Mouse (Mus musculus) midbrain, embryonic 11.5 days (tissue): ENCODE measurements at regions not wholly inside any gene's neighbourhood (a gene's known extent, or its start where the extent isn't known, plus 50 kb on each side); places are given as distances from the start of the nearest gene placed in this dataset.

Experiments
- ATAC-seq: fragments of 200-750 bp; cut with Nextera tagmentation; 2 replicates; pipeline ENCODE4 v1.8.0; 2017; ENCODE audit warnings: moderate TSS enrichment, moderate library complexity; ENCODE audit not compliant: low FRiP score
- DNase-seq: peaks from one replicate; pipeline ENCODE4 v3.0.0; 2015; ENCODE audit warnings: low spot score; ENCODE audit errors: missing footprints
- H3K27ac ChIP-seq: fragments of 300-500 bp; sonication (generic); 2 replicates; pipeline ENCODE4 v1.5.1; 2014; ENCODE audit warnings: low read depth, low read length
- H3K27me3 ChIP-seq: fragments of 300-500 bp; sonication (generic); 2 replicates; pipeline ENCODE4 v1.6.1; 2014; ENCODE audit warnings: mild to moderate bottlenecking, low read length, moderate library complexity, mixed read lengths; ENCODE audit not compliant: control insufficient read depth, insufficient read depth
- H3K36me3 ChIP-seq: fragments of 300-500 bp; sonication (generic); 2 replicates; pipeline ENCODE4 v1.6.1; 2014; ENCODE audit warnings: mild to moderate bottlenecking, low read length, moderate library complexity, mixed read lengths; ENCODE audit not compliant: control insufficient read depth, insufficient read depth
- H3K4me1 ChIP-seq: fragments of 300-500 bp; sonication (generic); 2 replicates; pipeline ENCODE4 v1.6.1; 2014; ENCODE audit warnings: low read length; ENCODE audit not compliant: control insufficient read depth, insufficient read depth
- H3K4me2 ChIP-seq: fragments of 300-500 bp; sonication (generic); 2 replicates; pipeline ENCODE4 v1.6.1; 2014; ENCODE audit warnings: mild to moderate bottlenecking, moderate library complexity
- H3K4me3 ChIP-seq: fragments of 300-500 bp; sonication (generic); 2 replicates; pipeline ENCODE4 v1.5.1; 2014; ENCODE audit warnings: low read depth, low read length
- H3K9ac ChIP-seq: fragments of 300-500 bp; sonication (generic); 2 replicates; pipeline ENCODE4 v1.6.1; 2014; ENCODE audit warnings: low read length
- H3K9me3 ChIP-seq: fragments of 300-500 bp; sonication (generic); 2 replicates; pipeline ENCODE4 v1.6.1; 2016; ENCODE audit warnings: low read length; ENCODE audit not compliant: control insufficient read depth
- whole genome bisulfite sequencing: fragments of 180-500 bp; shearing (Covaris S2); extraction: QIAGEN DNeasy Blood & Tissue Kit; methylation state at CpG from one replicate; pipeline ENCODE4 v1.1.7; 2014; 5-methylcytosine and 5-hydroxymethylcytosine counted together

GRCm38 (mm10) chrX:70931944-70932343 lies 118.1 kb upstream of the Mamld1 start:
- no peaks in the 10 kb centered on the region for H3K4me1 ChIP-seq
- H3K9ac ChIP-seq: no peak overlapping the region
- DNase-seq (no peak), ATAC-seq (no peak)
- H3K4me2 ChIP-seq: no peak overlapping the region
- H3K36me3 ChIP-seq: no peaks in the 10 kb centered on the region
- 51% methylated on average over 2 of the region's 2 CpGs for WGBS
- H3K27me3 ChIP-seq: no peaks in the 10 kb centered on the region
- H3K27ac ChIP-seq: no peak overlapping the region
- H3K4me3 ChIP-seq: no peak overlapping the region
- no peaks in the 10 kb centered on the region for H3K9me3 ChIP-seq

GRCm38 (mm10) chrX:70945382-70945781 lies 104.7 kb upstream of the Mamld1 start:
- no peak overlapping the region for H3K4me3 ChIP-seq
- no peak overlapping the region; the same call in 1 of the 2 replicates for H3K27ac ChIP-seq
- ATAC-seq (no peak), DNase-seq (no peak)
- no peaks in the 10 kb centered on the region for H3K4me1 ChIP-seq
- H3K9ac ChIP-seq: no peak overlapping the region
- no peaks in the 10 kb centered on the region for H3K9me3 ChIP-seq
- no peak overlapping the region for H3K4me2 ChIP-seq
- no peaks in the 10 kb centered on the region for H3K27me3 ChIP-seq
- no peaks in the 10 kb centered on the region for H3K36me3 ChIP-seq
- WGBS: 67% methylated on average over 2 of the region's 2 CpGs

GRCm38 (mm10) chrX:70946052-70946451 lies 104.0 kb upstream of the Mamld1 start:
- ATAC-seq (peak; percentile 71; the same call in 1 of the 2 replicates), DNase-seq (peak; percentile 79)
- no peaks in the 10 kb centered on the region for H3K27me3 ChIP-seq
- no peak overlapping the region for H3K9ac ChIP-seq
- H3K9me3 ChIP-seq: no peaks in the 10 kb centered on the region
- 42% methylated on average over 8 of the region's 8 CpGs for WGBS
- H3K27ac ChIP-seq: no peak overlapping the region; the same call in 1 of the 2 replicates
- H3K4me3 ChIP-seq: no peak overlapping the region
- H3K36me3 ChIP-seq: no peaks in the 10 kb centered on the region
- H3K4me1 ChIP-seq: no peaks in the 10 kb centered on the region
- H3K4me2 ChIP-seq: no peak overlapping the region

GRCm38 (mm10) chrX:70949232-70949631 lies 100.8 kb upstream of the Mamld1 start:
- ATAC-seq: no peak
- H3K9ac ChIP-seq: no peak overlapping the region
- H3K36me3 ChIP-seq: no peaks in the 10 kb centered on the region
- no peaks in the 10 kb centered on the region for H3K4me1 ChIP-seq
- H3K4me3 ChIP-seq: no peak overlapping the region
- DNase-seq: no peak
- H3K27me3 ChIP-seq: no peaks in the 10 kb centered on the region
- no peak overlapping the region for H3K4me2 ChIP-seq
- WGBS: 83% methylated on average over 3 of the region's 3 CpGs
- no peaks in the 10 kb centered on the region for H3K9me3 ChIP-seq
- H3K27ac ChIP-seq: no peak overlapping the region

GRCm38 (mm10) chrX:70953022-70953421 lies 97.0 kb upstream of the Mamld1 start:
- no peak for DNase-seq

More at GRCm38 (mm10) chrX:70953022-70953421, 97.0 kb upstream of the Mamld1 start:
- H3K4me1 ChIP-seq: no peaks in the 10 kb centered on the region
- 80% methylated on average over 3 of the region's 3 CpGs for WGBS
- no peak overlapping the region for H3K4me3 ChIP-seq
- no peaks in the 10 kb centered on the region for H3K36me3 ChIP-seq
- H3K27ac ChIP-seq: no peak overlapping the region
- ATAC-seq: no peak
- no peaks in the 10 kb centered on the region for H3K27me3 ChIP-seq
- H3K4me2 ChIP-seq: no peak overlapping the region
- no peak overlapping the region for H3K9ac ChIP-seq
- no peaks in the 10 kb centered on the region for H3K9me3 ChIP-seq
